Mouse (Mus musculus): ENCODE data around the gene Jph4. TPM values are rescaled to one million over a fixed set of nuclear protein-coding genes. Genes with fewer than 3 reads are reported as not detected.

Gene Jph4
- total RNA-seq, 2 experiments from 2014 or later = 366 to 372 TPM

GRCm38 (mm10) chr14:55078366-55078989 is 38.3 kb downstream of the Jph4 start:
- intact Hi-C loops (cut with DNase I) = loop anchor here (2.0 kb wide), 1 partner anchor 54 kb away; no protein-coding TSS in a partner anchor
- no peak for DNase-seq (ENCODE audit: low spot score in 2 of 2)

GRCm38 (mm10) chr14:55077481-55078365 is 39.0 kb downstream of the Jph4 start:
- intact Hi-C loops (cut with DNase I) = loop anchor here (2.0 kb wide), 1 partner anchor 53 kb away; no protein-coding TSS in a partner anchor
- DNase-seq (ENCODE audit: low spot score in 2 of 2) = no peak

GRCm38 (mm10) chr14:55076956-55077355 is 39.8 kb downstream of the Jph4 start:
- intact Hi-C loops (cut with DNase I) = no loop called here
- DNase-seq (ENCODE audit: low spot score in 2 of 2) = no peak

DNA sequence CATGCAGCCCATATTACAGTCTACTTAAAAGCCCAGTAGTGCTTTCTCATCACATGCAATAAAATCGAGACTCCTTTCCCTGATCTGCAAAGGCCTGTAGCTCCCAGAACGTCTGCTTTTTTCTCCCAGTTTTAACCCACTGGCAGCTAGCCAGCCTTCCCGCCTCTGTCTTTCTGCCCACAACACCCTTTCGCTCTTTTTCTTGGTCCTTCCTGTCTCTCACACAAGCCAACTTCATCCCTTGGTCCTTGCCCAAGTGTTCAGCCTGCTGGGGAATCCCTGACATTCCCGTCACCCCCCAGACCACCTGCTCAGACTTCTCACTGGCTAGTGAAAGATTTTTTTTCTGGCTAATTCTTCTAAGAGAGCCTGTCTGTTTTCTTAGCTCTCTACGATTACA is 40.5 kb downstream of the Jph4 start:
- peak; percentile 69 to 75 for DNase-seq (ENCODE audit: low spot score in 2 of 2)
- intact Hi-C loops (cut with DNase I) = no loop called here

DNA sequence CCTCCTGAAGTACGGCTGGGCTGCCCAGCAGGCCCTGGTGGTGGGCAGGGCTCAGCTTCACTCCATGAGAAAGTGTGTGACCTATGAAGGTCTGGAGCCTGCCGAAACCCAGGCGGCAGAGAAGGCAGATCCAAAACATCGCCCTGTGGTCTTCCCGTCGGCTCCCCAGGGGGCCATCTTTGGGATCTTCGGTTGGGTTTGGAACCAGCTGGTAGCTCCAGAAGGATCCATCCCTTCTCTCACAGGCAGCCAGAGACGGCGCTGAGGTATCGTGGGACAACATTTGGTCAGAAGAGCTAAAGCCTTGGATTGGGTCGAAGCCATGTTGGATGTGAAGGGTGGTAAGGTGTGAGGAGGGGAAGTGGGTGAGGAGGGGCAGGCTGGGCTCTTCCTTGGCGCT is 42.3 kb downstream of the Jph4 start:
- DNase-seq (ENCODE audit: low spot score in 2 of 2) = no peak
- intact Hi-C loops (cut with DNase I) = no loop called here

DNA sequence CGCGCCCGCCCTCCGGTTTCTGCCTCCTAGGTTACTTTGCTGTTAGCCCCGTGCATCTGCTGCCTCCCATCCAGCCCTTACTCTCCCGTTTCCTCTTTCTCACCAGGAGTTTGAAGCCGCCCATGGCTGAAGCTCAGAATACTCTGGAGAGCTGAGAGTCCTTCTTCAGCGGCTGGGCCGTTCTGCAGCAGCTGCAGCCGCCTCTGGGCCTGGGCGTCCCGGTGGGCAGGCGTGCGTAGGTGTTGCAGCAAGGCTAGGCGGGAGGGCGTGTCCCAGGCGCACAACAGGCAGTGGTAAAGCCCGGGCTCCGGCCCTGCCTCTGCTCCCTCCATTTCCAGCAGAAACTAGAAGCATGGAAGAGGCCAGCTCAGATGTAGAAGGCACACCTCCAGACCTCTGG is 45.0 kb downstream of the Jph4 start:
- intact Hi-C loops (cut with DNase I) = no loop called here
- DNase-seq (ENCODE audit: low spot score in 2 of 2) = no peak

DNA sequence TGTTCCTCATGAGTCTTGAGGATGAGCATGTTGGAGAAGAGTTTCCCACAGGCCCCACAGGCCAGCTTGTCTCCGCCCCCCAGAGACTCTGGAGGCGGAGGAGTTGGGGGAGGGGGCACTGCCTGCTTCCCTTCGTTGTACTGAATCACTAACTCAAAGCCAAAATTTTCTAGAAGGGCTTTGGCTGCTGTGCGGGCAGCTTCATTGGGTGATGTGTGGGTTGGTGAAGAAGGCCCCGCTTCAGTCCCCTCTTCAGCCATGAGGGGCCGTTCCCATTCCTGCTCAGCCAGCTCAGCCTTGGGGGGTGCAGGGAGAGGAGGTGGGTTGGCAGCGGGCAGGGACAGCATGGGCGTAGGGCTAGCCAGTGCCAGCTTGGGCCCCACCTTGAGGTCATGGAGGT is 50.7 kb downstream of the Jph4 start:
- intact Hi-C loops (cut with DNase I) = no loop called here
- peak in 1 of 2 experiments; percentile 57 for DNase-seq (ENCODE audit: low spot score in 2 of 2)

DNA sequence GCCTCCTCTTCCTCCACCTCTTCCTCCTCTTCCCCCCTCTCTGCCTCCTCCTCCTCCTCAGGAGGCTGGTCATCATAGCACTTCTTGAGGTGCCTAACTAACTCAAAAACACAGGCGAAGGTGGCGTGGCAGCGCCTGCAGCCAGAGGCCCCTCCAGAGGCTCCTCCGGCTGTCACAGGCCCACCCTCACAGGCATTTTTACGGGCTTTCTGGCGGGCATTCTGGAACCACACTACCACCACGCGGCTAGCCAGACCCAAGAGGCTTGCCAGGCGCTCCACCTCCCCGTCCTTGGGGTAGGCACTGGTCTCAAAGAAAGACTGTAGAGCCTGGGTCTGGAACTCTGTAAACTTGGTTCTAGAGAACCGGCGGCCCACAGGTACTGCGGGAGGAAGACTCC is 51.3 kb downstream of the Jph4 start:
- no peak for DNase-seq (ENCODE audit: low spot score in 2 of 2)
- intact Hi-C loops (cut with DNase I) = no loop called here

GRCm38 (mm10) chr14:55064481-55065370 is 52.0 kb downstream of the Jph4 start:
- intact Hi-C loops (cut with DNase I) = loop anchor here (5.0 kb wide), 1 partner anchor 37 kb away; no protein-coding TSS in a partner anchor
- DNase-seq (ENCODE audit: low spot score in 2 of 2) = no peak

GRCm38 (mm10) chr14:55063581-55064381 is 53.0 kb downstream of the Jph4 start:
- no peak for DNase-seq (ENCODE audit: low spot score in 2 of 2)
- intact Hi-C loops (cut with DNase I) = loop anchor here (5.0 kb wide), 1 partner anchor 36 kb away; no protein-coding TSS in a partner anchor

DNA sequence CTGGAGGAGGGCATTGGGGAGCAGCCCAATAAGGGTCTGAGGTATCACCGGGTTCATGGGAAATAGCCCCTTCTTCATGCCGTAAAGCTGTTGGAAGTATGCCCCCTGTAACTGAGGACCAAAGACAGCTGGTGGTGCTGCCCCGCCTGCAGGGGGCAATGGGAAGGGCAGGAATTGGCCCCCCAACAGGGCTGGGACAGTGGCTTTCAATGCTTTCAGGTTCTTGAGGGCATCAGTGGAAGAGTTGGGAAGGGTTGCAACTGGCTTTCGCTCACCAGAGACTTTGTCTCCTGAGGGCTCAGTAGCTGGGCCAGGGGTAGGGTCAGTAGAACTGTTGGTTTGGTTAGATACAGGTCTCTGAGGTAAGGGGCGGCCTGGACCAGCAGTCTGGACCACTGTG is 53.6 kb downstream of the Jph4 start:
- DNase-seq (ENCODE audit: low spot score in 2 of 2) = no peak
- intact Hi-C loops (cut with DNase I) = loop anchor here (5.0 kb wide), 1 partner anchor 36 kb away; no protein-coding TSS in a partner anchor

DNA sequence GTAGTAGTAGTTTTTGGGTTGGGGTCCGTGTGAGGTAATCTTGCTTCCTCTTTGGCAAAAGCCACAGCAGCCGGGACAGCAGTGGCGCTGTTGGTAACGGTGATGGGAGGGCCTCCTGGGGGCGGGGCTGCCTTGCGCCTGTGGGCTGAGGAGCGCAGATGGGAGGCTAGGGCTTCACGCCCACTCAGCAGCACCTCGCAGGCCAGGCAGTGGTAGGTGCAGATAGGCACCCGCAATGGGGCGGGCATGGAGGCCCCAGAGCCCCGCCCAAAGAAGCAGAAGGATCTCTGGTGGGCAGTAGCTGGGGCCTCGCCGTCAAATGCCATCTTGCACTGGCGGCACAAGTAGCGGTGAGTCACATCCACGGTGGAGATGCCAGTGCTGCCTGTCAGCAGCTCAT is 54.1 kb downstream of the Jph4 start:
- intact Hi-C loops (cut with DNase I) = loop anchor here (5.0 kb wide), 1 partner anchor 35 kb away; no protein-coding TSS in a partner anchor
- peak in 1 of 2 experiments; percentile 59 for DNase-seq (ENCODE audit: low spot score in 2 of 2)

DNA sequence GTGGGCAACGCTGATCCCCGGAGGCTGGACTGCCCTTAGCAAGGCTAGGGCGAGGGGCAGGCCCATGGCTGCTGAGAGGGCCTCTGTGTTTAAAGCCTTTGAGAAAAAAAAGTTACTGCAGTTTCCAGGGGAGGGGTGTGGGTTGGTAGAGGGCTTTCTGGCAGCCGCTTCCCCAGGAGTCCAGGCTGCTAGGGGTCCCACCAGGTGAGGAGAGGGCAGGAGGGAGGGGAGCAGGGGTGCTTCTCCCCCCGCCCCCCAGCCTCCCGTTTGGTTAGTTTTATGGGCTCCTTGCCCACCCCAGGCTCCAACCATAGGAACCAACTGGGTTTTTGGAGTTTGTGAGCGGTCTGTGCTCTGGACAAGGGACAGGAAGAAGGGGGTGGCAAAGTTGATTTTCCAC is 54.9 kb downstream of the Jph4 start:
- no peak for DNase-seq (ENCODE audit: low spot score in 2 of 2)

DNA sequence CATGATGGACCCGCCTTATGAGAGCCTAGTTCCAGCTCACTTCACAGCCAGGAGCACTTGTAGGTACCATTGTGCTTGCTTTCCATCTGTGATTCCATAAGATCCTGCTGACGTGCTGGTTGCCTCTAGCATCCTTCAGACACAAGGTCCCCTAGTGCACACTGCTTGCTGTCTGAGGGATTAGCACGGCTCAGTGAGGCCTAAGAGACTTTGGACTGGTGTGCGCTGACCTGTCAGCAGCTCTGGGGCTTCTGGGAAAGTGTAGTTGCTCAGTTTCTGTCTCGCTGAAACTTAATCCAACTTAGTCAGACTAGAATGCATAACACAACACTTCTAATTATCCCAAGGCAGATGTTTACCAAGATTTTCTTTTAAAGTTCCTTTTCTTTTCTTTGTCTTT is 56.8 kb downstream of the Jph4 start:
- intact Hi-C loops (cut with DNase I) = loop anchor here (5.0 kb wide), 1 partner anchor 33 kb away; no protein-coding TSS in a partner anchor
- DNase-seq (ENCODE audit: low spot score in 2 of 2) = no peak

More for the DNA sequence above, 54.9 kb downstream of the Jph4 start:
- intact Hi-C loops (cut with DNase I) = loop anchor here (5.0 kb wide), 1 partner anchor 35 kb away; no protein-coding TSS in a partner anchor

GRCm38 (mm10) chr14:55059009-55059408 is 57.7 kb downstream of the Jph4 start:
- no peak for DNase-seq (ENCODE audit: low spot score in 2 of 2)
- intact Hi-C loops (cut with DNase I) = no loop called here
